Comparison of ENCODE assay signal across 21 mouse cellular contexts in genomic region chr15:78535723-78536421, GRCm38 (mm10). TPM values are rescaled to one million over a fixed set of nuclear protein-coding genes. Genes with fewer than 3 reads are reported as not detected.
DNase-seq lines count a peak whose midpoint lies in the region; ATAC-seq and TF ChIP-seq lines count a peak whose summit lies in the region.
"Had no signal": no experiment of that assay in that cellular context is flagged by ENCODE, and none has a peak within 500 bp of the region (broad histone marks: within the 10 kb centered on the region; RNA-seq: fewer than 3 reads in every experiment).

No protein-coding gene starts in this region.

- H3K4me1 ChIP-seq in heart, embryonic 13.5 days, result peaks cover 9% of the 10 kb centered on the region
- H3K4me1 ChIP-seq in midbrain, embryonic 15.5 days, result peaks cover 24% of the 10 kb centered on the region

- no peak for TF ChIP-seq CTCF in brain, embryonic 14.5 days (IDR thresholded peaks at IDR 0.05; ENCODE audit: borderline replicate concordance, extremely low read depth, insufficient read depth, insufficient read length)

- H3K9me3 ChIP-seq in heart, embryonic 13.5 days, result no peaks in the 10 kb centered on the region
- no peaks in the 10 kb centered on the region for H3K9me3 ChIP-seq in midbrain, embryonic 15.5 days
- H3K9me3 ChIP-seq: forebrain, embryonic 10.5 days; heart, embryonic 15.5 days; kidney, embryonic 15.5 days; limb, embryonic 15.5 days; neural tube, embryonic 12.5 days had no signal

- DNase-seq in adrenal gland, adult 2 months, result peak; percentile 42
- no peak for DNase-seq in adrenal gland, adult 8-10 months
- DNase-seq in heart, postnatal 25 days (ENCODE audit: low spot score), result no peak
- DNase-seq in brain, embryonic 14.5 days (ENCODE audit: low read depth), result peak; percentile 61
- no peak for DNase-seq in layer of hippocampus, postnatal 36 days
- no peak for DNase-seq in kidney, postnatal 25 days
- DNase-seq: cerebellum, adult 11 months; gastrocnemius, postnatal 14 days; heart, adult 2 months; right cerebral cortex, postnatal 4 days; thymus, postnatal 25 days had no signal

- ATAC-seq in heart, embryonic 13.5 days (ENCODE audit: extremely low read depth, insufficient number of reproducible peaks, low FRiP score, low TSS enrichment), result no peak
- no peak for ATAC-seq in midbrain, embryonic 15.5 days (replicated peaks)
- ATAC-seq: activated CD4-positive, CD25-positive, alpha-beta regulatory T cell, adult 4 months; lung, postnatal 0 days had no signal

- peak overlapping the region; percentile 13; the same call in 1 of the 2 replicates for H3K9ac ChIP-seq in heart, embryonic 13.5 days
- 0 out of 2 replicates have a peak overlapping the region, but pooled peaks have one; percentile 4 for H3K9ac ChIP-seq in midbrain, embryonic 15.5 days
- H3K9ac ChIP-seq: heart, embryonic 15.5 days; kidney, embryonic 15.5 days; limb, embryonic 15.5 days; neural tube, embryonic 12.5 days had no signal

- H3K4me3 ChIP-seq in heart, embryonic 13.5 days, result no peak overlapping the region
- H3K4me3 ChIP-seq in midbrain, embryonic 15.5 days, result no peak overlapping the region
- H3K4me3 ChIP-seq: forebrain, embryonic 10.5 days; heart, adult 2 months; heart, embryonic 15.5 days; kidney, embryonic 15.5 days; limb, embryonic 15.5 days; neural tube, embryonic 12.5 days had no signal

- H3K27me3 ChIP-seq in heart, embryonic 13.5 days (replicated peaks), result peaks cover 28% of the 10 kb centered on the region
- H3K27me3 ChIP-seq in midbrain, embryonic 15.5 days (replicated peaks), result no peaks in the 10 kb centered on the region; the same call in none of the 2 replicates
- H3K27me3 ChIP-seq: kidney, embryonic 15.5 days had no signal

- TF ChIP-seq POLR2A in brain, embryonic 14.5 days (IDR thresholded peaks at IDR 0.05; ENCODE audit: borderline replicate concordance, extremely low read depth, insufficient read depth, insufficient read length, poor library complexity, severe bottlenecking), result no peak

- no peak overlapping the region for H3K27ac ChIP-seq in heart, embryonic 13.5 days (replicated peaks)
- H3K27ac ChIP-seq in midbrain, embryonic 15.5 days, result peak overlapping the region; percentile 52; the same call in 1 of the 2 replicates
- H3K27ac ChIP-seq: forebrain, embryonic 10.5 days; heart, adult 2 months; heart, embryonic 15.5 days; kidney, embryonic 15.5 days; limb, embryonic 15.5 days; neural tube, embryonic 12.5 days had no signal

- intact Hi-C loops in heart, postnatal 25 days (cut with DNase I), result no loop called here

- 56% methylated on average over 10 of the region's 10 CpGs for WGBS in heart, embryonic 13.5 days
- 36% methylated on average over 10 of the region's 10 CpGs for WGBS in midbrain, embryonic 15.5 days

- no peaks in the 10 kb centered on the region for H3K36me3 ChIP-seq in heart, embryonic 13.5 days
- no peaks in the 10 kb centered on the region for H3K36me3 ChIP-seq in midbrain, embryonic 15.5 days (replicated peaks)
- H3K36me3 ChIP-seq: forebrain, embryonic 10.5 days; heart, embryonic 15.5 days; kidney, embryonic 15.5 days; limb, embryonic 15.5 days; neural tube, embryonic 12.5 days had no signal

- H3K4me2 ChIP-seq in heart, embryonic 13.5 days, result no peak overlapping the region
- no peak overlapping the region for H3K4me2 ChIP-seq in midbrain, embryonic 15.5 days
- H3K4me2 ChIP-seq: heart, embryonic 15.5 days; kidney, embryonic 15.5 days; limb, embryonic 15.5 days; neural tube, embryonic 12.5 days had no signal

RNA-seq across cellular contexts. Expression of gene C1qtnf6, which starts 4.7 kb away (rescaled TPM):
- 10 to 100 TPM; 16.9 to 30.1 TPM for total RNA-seq in adrenal gland, adult 2 months (2021)
- polyA plus RNA-seq in adrenal gland, adult 2 months (2012; rRNA removed), result 63.2 and 92.2 TPM in 2 replicates
- total RNA-seq in adrenal gland, adult 8-10 months (2022), result 10 to 100 TPM; 19.3 to 41.2 (median 31.8) TPM
- 28.7 and 31.8 TPM in 2 replicates for polyA plus RNA-seq in heart, embryonic 13.5 days (2015; fragmentation: Nextera tagmentation; extraction: Ambion mirVana)
- 10 to 100 TPM; 56.6 to 59.4 TPM for total RNA-seq in heart, postnatal 25 days (2021)
- 13.5 and 16.3 TPM in 2 replicates for polyA plus RNA-seq in brain, embryonic 14.5 days (2012; rRNA removed)
- polyA plus RNA-seq in midbrain, embryonic 15.5 days (2015; fragmentation: Nextera tagmentation; extraction: Ambion mirVana), result 6.6 and 7.5 TPM in 2 replicates
- total RNA-seq in layer of hippocampus, postnatal 36 days (2021), result 1 to 10 TPM; 3.5 to 4.4 TPM

RNA-seq across cellular contexts. Expression of gene Sstr3, which starts 8.6 kb away (rescaled TPM):
- total RNA-seq in adrenal gland, adult 2 months (2021), result 1 to 10 TPM in 1 of 2 experiments, under 1 TPM in 1; 0.43 to 1.6 TPM
- 0.16 and 0.93 TPM in 2 replicates for polyA plus RNA-seq in adrenal gland, adult 2 months (2012; rRNA removed)
- total RNA-seq in adrenal gland, adult 8-10 months (2022), result under 1 TPM; 0.31 to 0.91 (median 0.49) TPM
- polyA plus RNA-seq in heart, embryonic 13.5 days (2015; fragmentation: Nextera tagmentation; extraction: Ambion mirVana), result 0.09 TPM in 1 of 2 replicates, not detected in the other
- total RNA-seq in heart, postnatal 25 days (2021), result not detected
- polyA plus RNA-seq in brain, embryonic 14.5 days (2012; rRNA removed), result 1.5 TPM in 2 replicates
- 0.31 and 0.56 TPM in 2 replicates for polyA plus RNA-seq in midbrain, embryonic 15.5 days (2015; fragmentation: Nextera tagmentation; extraction: Ambion mirVana)
- total RNA-seq in layer of hippocampus, postnatal 36 days (2021), result 10 to 100 TPM; 21.6 to 25.1 TPM
- total RNA-seq: heart, adult 2 months; hematopoietic stem cell, adult 5-6 weeks had no signal
- polyA plus RNA-seq: activated CD4-positive, CD25-positive, alpha-beta regulatory T cell, adult 4 months; heart, adult 2 months had no signal

RNA-seq across cellular contexts. Expression of gene Rac2, which starts 36.7 kb away (rescaled TPM):
- total RNA-seq in adrenal gland, adult 2 months (2021), result 1 to 10 TPM; 8.1 to 9.6 TPM
- 33.4 and 40.2 TPM in 2 replicates for polyA plus RNA-seq in adrenal gland, adult 2 months (2012; rRNA removed)
- total RNA-seq in adrenal gland, adult 8-10 months (2022), result 10 to 100 TPM in 2 of 4 experiments, 1 to 10 TPM in 2; 4.2 to 19.0 (median 7.7) TPM
- polyA plus RNA-seq in heart, embryonic 13.5 days (2015; fragmentation: Nextera tagmentation; extraction: Ambion mirVana), result 7.6 and 8.9 TPM in 2 replicates
- total RNA-seq in heart, postnatal 25 days (2021), result 1 to 10 TPM; 5.1 to 5.6 TPM
- 5.5 and 9.0 TPM in 2 replicates for polyA plus RNA-seq in brain, embryonic 14.5 days (2012; rRNA removed)
- polyA plus RNA-seq in midbrain, embryonic 15.5 days (2015; fragmentation: Nextera tagmentation; extraction: Ambion mirVana), result 7.4 and 8.4 TPM in 2 replicates
- total RNA-seq in layer of hippocampus, postnatal 36 days (2021), result 1 to 10 TPM; 2.0 to 2.7 TPM

RNA-seq across cellular contexts. Expression of gene Il2rb, which starts 40.8 kb away (rescaled TPM):
- total RNA-seq in adrenal gland, adult 2 months (2021), result 1 to 10 TPM; 1.3 to 1.5 TPM
- 3.8 and 4.9 TPM in 2 replicates for polyA plus RNA-seq in adrenal gland, adult 2 months (2012; rRNA removed)
- total RNA-seq in adrenal gland, adult 8-10 months (2022), result 1 to 10 TPM; 1.2 to 2.7 (median 1.9) TPM
- 0.04 TPM in 1 of 2 replicates, not detected in the other for polyA plus RNA-seq in heart, embryonic 13.5 days (2015; fragmentation: Nextera tagmentation; extraction: Ambion mirVana)
- under 1 TPM; 0.06 to 0.26 TPM for total RNA-seq in heart, postnatal 25 days (2021)
- polyA plus RNA-seq in brain, embryonic 14.5 days (2012; rRNA removed), result 0.03 and 0.12 TPM in 2 replicates
- 0.05 TPM in 1 of 2 replicates, not detected in the other for polyA plus RNA-seq in midbrain, embryonic 15.5 days (2015; fragmentation: Nextera tagmentation; extraction: Ambion mirVana)
- total RNA-seq in layer of hippocampus, postnatal 36 days (2021), result under 1 TPM; 0.17 to 0.18 TPM
- total RNA-seq: gastrocnemius, postnatal 14 days had no signal
- polyA plus RNA-seq: forebrain, embryonic 10.5 days; neural tube, embryonic 12.5 days had no signal

Comparison
In these comparisons a context has a peak if more than half of its experiments do, and no peak if none do; other contexts are left out.
1. DNase-seq: peak in adrenal gland, adult 2 months (single experiment) and brain, embryonic 14.5 days (single experiment); none in adrenal gland, adult 8-10 months (single experiment), heart, postnatal 25 days (single experiment), layer of hippocampus, postnatal 36 days (0 of 2) and kidney, postnatal 25 days (0 of 2).
2. RNA of gene Sstr3, which starts 8.6 kb away (total RNA-seq): 21.6 to 25.1 TPM in layer of hippocampus, postnatal 36 days; 0.43 to 1.6 TPM in adrenal gland, adult 2 months, 0.31 to 0.91 TPM in adrenal gland, adult 8-10 months and not detected in heart, postnatal 25 days; every median in the first group is over 4 times any median in the second.